Mouse (Mus musculus) mature B cell (primary cell): Measurements from ENCODE around the gene Dedd2.

ENCODE experiments used
- in situ Hi-C: fragments of 300-500 bp; cut with MboI; formaldehyde crosslinking; loops from 2 replicates; pipeline ENCODE4 v1.14.3; 2019

Dedd2 gene

DNA sequence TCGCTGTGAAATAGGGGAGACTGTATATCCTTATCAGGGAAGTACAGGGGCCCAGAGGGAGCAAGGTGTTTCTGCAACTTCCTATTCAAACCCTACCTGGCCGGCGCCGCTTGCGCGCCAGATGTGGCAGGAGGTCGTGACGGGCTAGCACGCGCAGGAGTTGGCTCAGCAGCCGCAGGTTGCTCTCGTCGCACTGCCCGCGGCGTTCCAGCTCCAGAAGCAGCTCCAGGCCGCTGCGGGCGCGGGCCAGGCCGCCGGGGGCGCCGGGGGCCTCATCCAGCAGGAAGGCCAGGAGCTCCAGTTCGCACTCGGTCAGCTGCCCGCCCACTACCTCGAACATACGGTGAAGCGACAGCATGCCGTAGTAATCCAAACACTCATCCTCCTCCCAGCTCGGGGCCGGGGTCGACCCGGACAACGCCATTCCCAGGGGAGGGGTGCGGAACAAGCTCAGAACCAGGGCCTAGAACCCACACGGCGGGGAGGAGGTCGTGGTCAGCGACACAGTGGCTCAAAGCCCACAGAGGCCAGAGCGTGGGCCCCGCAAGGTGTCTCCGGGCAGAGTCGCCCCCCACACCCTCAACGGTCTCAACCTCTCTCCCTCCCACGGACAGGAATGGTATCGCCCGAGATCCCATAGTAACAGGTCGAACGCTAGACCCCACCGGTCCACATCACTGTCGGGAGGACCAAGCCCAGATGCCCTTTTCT lies 1.6 kb downstream of the Dedd2 start:
- in situ Hi-C loops: no loop called here

GRCm38 (mm10) chr7:25217653-25218395 lies 2.6 kb downstream of the Dedd2 start:
- in situ Hi-C loops: no loop called here

GRCm38 (mm10) chr7:25214172-25214571 lies 6.2 kb downstream of the Dedd2 start:
- in situ Hi-C loops: no loop called here

GRCm38 (mm10) chr7:25213099-25213498 lies 7.3 kb downstream of the Dedd2 start:
- in situ Hi-C loops: no loop called here

DNA sequence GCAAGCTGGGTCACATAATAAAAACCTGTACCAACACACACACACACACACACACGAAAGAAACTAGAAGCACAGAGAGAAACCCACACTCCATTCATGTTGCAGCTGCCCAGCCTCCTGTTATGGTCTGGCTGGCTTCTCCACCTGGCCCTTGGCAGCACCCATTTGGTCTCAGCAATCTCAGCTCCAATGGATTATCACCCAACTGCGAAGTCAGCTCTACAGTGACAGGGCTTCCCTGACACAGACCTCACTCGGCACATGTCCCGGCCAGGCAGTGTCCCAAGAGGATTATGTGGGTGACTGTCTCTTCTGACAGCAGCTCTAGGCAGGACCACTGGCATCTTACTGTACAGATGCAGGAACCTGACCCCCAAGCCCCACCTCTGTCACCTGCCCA lies 9.9 kb downstream of the Dedd2 start:
- in situ Hi-C loops: no loop called here

- in situ Hi-C loops: no loop called here
These were observed 11.2 kb downstream of the Dedd2 start for GRCm38 (mm10) chr7:25209161-25209622.

DNA sequence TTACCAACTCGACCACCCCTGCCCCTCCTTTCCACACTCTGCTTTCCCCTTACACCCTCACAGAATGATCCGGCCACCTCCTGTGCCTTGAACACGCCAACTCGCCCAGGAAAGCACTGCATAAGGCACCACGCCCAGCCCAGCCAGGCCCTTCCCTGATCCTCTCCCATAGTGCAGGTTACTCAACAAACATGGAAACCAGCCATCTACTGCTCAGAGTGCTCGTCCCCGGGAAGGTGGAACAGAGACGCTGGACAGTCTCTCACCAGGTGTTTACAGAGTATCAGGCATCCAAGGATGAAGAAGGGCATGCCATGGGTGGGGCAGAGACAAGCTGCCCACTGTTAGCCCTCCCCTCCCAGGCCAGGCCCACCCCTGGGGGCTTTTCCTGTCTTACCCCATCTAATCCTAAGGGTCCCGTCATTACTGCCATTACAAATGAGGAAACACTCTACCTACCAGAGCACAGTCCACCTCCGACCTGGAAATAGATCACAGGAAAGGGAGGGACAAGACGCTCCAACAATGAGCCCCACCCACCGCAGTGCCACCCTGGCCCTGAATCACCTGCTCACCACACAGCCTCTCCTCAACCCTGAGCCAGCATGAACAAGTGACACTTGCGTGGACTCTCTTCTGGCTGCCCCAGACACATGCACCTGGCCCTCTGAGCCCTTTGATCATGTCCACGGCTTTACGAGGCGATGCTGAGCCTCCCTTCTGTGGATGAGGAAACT lies 14.2 kb downstream of the Dedd2 start:
- in situ Hi-C loops: no loop called here

GRCm38 (mm10) chr7:25205355-25206093 lies 14.9 kb downstream of the Dedd2 start:
- in situ Hi-C loops: no loop called here

DNA sequence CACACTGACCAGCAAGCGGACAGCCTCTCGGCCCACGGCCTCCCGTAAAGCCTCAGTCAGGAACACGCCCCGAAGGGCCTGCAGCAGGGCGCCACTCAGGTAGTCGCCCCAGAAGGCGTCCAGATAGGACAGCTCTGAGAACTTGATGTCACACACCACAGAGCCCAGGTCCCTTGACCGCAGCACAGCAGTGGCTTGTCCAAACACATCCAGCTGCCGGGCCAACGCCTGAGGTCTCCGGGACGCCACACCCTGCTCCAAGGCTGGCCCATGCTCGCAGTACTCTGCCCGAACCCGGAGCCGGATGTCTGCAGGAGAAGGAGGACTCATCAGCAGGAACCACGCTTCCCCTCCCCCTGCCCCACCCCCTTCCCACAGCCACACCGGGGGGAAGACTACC lies 16.8 kb downstream of the Dedd2 start:
- in situ Hi-C loops: no loop called here

DNA sequence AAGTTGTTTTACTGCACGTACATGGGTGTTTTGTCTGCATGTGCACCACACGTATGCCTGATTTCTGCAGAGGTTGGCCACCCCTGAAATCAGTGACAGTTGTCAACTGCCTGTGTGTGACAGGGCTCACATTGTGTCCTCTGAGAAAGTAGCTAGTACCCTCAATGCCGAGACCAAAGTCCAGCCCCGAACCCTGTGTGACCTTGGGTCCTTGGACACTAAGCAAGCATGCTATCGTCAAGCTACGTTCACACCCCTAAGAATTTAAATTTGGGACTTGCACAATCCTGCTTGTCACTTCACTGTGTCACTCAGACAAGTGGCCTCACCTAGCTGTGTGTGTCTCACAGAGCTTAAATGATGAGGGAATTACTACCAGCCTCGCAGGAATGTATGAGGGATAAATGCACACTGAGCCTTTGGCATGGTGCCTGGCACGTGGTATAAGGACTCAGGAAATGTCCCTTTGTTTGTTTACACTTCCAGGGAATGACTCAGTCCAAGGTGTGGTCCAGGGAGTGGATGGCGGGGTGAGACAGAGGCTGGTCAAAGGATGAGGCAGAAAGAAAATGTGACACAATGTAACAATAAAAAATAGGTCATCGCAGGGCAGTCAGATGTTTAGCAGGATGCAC lies 22.9 kb downstream of the Dedd2 start:
- in situ Hi-C loops: no loop called here

DNA sequence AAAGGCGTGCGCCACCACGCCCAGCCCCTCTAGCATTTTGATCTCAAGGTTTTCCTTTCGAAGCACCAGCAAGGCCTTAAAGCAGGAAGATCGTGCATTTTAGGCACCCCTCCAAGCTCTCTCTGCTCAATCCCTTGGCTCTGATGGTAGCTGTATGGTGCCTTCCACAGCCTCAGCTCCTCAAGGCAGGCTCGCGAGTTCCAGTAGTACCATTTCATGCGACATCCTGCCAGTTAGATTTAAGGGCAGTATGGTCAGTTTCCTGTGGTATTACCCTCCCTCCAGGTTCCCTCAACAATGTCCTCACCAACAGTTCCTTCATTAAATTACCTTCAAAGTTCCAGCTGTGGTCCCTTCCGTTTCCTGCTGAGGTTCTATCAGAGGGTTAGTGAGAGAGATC lies 24.3 kb downstream of the Dedd2 start:
- in situ Hi-C loops: no loop called here

DNA sequence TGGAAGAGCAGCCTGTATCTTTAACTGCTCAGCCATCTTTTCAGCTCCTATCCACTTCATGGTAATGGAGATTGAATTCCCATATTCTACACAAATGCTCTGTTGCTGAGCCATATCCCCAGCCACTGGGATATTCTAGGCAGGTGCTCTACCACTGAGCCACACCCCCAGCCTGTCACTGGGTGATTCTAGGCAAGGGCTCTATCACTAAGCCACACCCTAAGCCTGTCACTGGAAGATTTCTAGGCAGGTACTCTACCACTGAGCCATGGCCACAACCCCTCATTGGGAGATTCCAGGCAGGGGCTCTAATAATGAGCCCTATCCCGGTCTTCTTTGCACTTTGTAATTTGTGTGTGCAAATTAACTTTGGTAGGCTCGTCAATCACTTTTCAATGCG lies 25.3 kb downstream of the Dedd2 start:
- in situ Hi-C loops: no loop called here

DNA sequence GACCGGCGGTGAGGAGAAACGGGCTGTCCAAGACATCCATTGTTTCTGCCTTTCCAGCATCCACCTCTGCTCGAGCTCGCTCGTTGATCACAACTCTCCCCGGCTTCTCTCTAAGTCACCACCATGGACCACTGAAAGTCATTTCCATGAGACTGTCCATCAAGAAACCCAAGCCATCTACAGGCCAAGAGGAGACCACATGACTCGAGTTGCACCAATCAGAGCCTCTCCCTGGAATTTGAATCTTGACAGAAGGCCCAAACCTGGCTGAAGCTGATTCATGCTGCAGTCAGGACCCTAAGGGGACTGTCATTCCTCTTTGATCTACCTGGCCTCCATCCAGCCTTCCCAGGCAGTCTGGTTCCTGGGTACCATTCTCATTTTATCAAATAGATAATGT lies 28.3 kb downstream of the Dedd2 start:
- in situ Hi-C loops: no loop called here

GRCm38 (mm10) chr7:25190806-25191205 lies 29.6 kb downstream of the Dedd2 start:
- in situ Hi-C loops: no loop called here

DNA sequence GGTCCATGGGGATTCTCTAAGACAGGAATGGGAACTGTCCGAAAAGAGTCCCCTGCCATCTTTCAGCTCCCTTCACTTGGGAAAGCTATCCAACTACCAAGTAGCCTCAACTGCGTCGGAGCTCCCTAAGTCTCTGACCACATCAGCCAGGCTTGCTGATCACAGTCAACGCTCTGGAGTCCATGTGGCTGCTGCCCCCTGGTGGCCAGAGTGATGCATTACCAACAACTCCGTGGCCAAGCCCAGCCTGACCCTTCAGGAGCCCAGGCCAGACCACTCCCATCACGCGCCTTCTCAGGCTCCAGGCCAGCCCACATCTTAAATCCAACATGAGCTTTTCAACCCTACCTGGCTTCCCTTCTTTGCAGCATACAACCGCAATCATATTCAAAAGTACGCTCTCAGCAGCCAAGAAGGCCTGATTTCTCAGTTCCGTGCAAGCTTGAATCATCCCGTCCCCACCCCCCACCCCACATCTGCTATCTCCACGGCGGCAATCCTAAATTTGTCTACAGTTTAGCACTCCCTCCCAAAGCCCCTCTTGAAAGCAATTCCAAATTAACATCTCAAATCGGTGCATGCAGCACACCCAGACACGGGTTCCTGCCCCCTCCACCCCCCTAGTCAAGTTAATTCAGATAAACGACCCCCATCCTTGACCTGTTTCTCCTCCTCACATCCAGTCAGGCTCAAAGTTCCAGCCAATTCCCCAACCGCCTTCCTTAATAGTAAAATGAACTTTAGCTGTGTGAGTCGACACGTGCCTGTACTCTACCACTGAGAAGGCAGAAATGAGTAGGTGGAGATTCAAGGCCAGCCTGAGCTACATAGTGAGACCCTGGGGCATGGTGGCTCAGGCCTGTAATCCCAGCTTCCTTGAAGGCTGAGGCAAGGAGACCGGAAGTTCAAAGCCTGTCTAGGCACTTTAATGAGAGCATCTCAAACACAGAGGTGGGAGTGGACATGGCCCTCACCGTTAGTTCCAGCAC lies 32.5 kb downstream of the Dedd2 start:
- in situ Hi-C loops: loop anchor here (5.0 to 10.0 kb wide), 2 partner anchors 56 to 87 kb away; no protein-coding TSS in a partner anchor

DNA sequence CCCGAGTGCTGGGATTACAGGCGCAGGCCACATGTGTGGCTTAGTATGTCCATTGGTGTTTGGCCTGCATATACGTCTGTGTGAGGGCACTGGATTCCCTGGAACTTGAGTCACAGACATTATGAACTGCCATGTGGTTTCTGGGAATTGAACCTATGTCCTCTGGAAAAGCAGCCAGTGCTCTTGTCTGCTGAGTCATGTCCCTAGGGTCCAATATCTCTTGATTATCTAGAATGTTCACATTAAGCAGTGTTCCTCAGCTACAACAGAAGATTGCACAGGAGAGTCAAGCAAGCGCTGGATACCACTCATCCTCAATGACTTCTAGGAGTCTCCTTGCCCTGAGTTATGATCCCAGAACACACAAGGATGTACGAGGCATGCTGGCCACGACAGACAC lies 36.3 kb downstream of the Dedd2 start:
- in situ Hi-C loops: loop anchor here (5.0 to 10.0 kb wide), 2 partner anchors 77 to 91 kb away; no protein-coding TSS in a partner anchor

DNA sequence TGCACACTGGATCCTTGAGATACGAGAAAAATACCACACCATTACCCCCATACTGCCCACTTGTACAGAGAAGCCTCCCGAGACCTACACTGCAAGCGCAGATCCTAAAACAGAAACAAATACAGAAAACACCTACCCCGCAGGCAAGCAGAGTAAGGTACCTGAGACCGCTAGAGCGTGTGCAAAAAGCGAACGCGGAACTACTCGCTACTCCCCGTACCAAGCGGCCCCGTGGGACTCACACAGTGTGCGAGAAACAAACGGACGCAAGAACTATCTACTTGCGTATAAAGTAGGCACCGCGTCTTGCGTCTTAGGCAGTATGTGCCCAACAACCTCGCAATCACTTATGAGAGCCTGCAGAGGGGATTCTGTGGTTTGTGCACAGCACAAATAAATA lies 38.6 kb downstream of the Dedd2 start:
- in situ Hi-C loops: loop anchor here (5.0 to 10.0 kb wide), 2 partner anchors 75 to 93 kb away; no protein-coding TSS in a partner anchor

GRCm38 (mm10) chr7:25181331-25181790 lies 39.1 kb downstream of the Dedd2 start:
- in situ Hi-C loops: loop anchor here (5.0 to 10.0 kb wide), 2 partner anchors 74 to 93 kb away; no protein-coding TSS in a partner anchor

DNA sequence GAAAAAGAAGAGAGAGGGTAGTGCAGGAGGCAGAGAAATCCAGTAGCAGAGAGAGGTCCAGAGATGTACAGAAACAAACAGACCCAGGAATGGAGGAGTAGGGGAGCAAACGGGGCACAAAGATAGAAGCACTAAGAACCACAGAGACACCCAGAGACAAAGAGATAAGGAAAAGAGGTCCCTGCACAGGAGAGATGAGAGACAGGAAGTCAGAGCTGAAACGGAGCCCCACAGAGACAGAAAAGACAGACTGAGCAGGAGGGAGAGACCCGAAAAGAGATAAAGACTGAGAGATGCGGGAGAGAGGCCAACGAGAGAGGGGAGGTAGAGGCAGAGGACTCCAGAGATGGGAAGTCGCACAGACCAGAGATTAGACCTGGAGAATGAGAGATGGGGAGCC lies 39.9 kb downstream of the Dedd2 start:
- in situ Hi-C loops: loop anchor here (5.0 to 10.0 kb wide), 2 partner anchors 73 to 94 kb away; no protein-coding TSS in a partner anchor
